Mouse (Mus musculus) ES-E14 (cell line): ENCODE data around the gene Sp1.

Experiments
- CHD2 ChIP-seq: IDR thresholded peaks from 2 replicates; pipeline ENCODE4 v1.6.1; 2014; ENCODE audit warnings: mild to moderate bottlenecking, low read depth, low read length, inconsistent platforms
- ZC3H11A ChIP-seq: IDR thresholded peaks from 2 replicates; pipeline ENCODE4 v1.6.1; 2012; ENCODE audit warnings: low read depth, mild to moderate bottlenecking, inconsistent platforms, low read length, borderline replicate concordance
- ZNF384 ChIP-seq: IDR thresholded peaks from 2 replicates; pipeline ENCODE4 v1.6.1; 2012; ENCODE audit warnings: low read depth, low read length, inconsistent platforms

DNA sequence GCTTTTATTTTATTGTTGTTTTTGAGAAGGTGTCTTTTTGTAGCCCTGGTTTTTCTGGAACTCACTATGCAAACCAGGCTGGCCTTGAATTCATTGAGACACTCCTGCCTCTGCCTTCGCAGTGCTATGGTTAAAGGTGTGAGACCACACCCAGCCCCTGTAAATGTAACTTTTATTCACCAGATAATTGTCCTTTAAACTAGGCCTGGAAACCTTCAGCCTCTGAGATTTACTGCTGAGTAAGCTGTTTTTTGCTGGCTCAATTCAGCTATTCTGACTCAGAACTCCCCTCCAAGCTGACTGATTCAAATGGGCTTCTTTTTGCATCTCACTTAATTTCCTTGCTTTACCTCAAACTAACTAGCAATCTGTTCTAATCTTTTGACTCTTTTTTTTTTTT is 21.0 kb downstream of the Sp1 start:
- TF ChIP-seq ZC3H11A (no peak), CHD2 (no peak), ZNF384 (no peak)
